Mouse (Mus musculus) ES-E14 (cell line): ENCODE measurements around the gene Iffo2. TPM values are rescaled to one million over a fixed set of nuclear protein-coding genes. Genes with fewer than 3 reads are reported as not detected.

ENCODE experiments used
- DNase-seq: peaks from one replicate; pipeline ENCODE4 v3.0.0-alpha.2; 2013; ENCODE audit warnings: low read depth, low spot score
- H3K27ac ChIP-seq: 2 replicates; pipeline ENCODE4 v1.5.1; 2012; ENCODE audit warnings: low read depth, mild to moderate bottlenecking, low read length, moderate library complexity, mixed read lengths; ENCODE audit not compliant: poor library complexity, insufficient read depth, severe bottlenecking
- H3K36me3 ChIP-seq: 2 replicates; pipeline ENCODE4 v1.6.1; 2012; ENCODE audit warnings: mild to moderate bottlenecking, low read length, moderate library complexity, mixed read lengths; ENCODE audit not compliant: control insufficient read depth, poor library complexity, insufficient read depth, severe bottlenecking
- H3K4me1 ChIP-seq, 2 experiments: fragments of 150-350 bp in 1 of 2; sonication (generic) in 1 of 2; 2 replicates each; pipeline ENCODE4 v1.6.1; 2012; ENCODE audit warnings: low read length in 2 of 2, mild to moderate bottlenecking in 1 of 2, mixed read lengths in 1 of 2; ENCODE audit not compliant: control insufficient read depth in 2 of 2, insufficient read depth in 2 of 2, poor library complexity in 1 of 2
- H3K4me3 ChIP-seq, 2 experiments: fragments of 150-350 bp in 1 of 2; sonication (generic) in 1 of 2; 2 replicates each; pipeline ENCODE4 v1.5.1; 2012; ENCODE audit warnings: low read length in 2 of 2, low read depth in 1 of 2, mild to moderate bottlenecking in 1 of 2, mixed read lengths in 1 of 2; ENCODE audit not compliant: insufficient read depth in 1 of 2, poor library complexity in 1 of 2, severe bottlenecking in 1 of 2
- H3K9ac ChIP-seq: 2 replicates; pipeline ENCODE4 v1.6.1; 2012; ENCODE audit warnings: low read depth, mild to moderate bottlenecking, low read length, mixed read lengths; ENCODE audit not compliant: poor library complexity, insufficient read depth, severe bottlenecking
- H3K9me3 ChIP-seq: fragments of 150-350 bp; sonication (generic); 2 replicates; pipeline ENCODE4 v1.6.1; 2012; ENCODE audit warnings: low read depth, mild to moderate bottlenecking, low read length; ENCODE audit not compliant: control insufficient read depth, insufficient read depth
- CHD2 ChIP-seq: IDR thresholded peaks from 2 replicates; pipeline ENCODE4 v1.6.1; 2014; ENCODE audit warnings: mild to moderate bottlenecking, low read depth, low read length, inconsistent platforms
- HCFC1 ChIP-seq: IDR thresholded peaks from 2 replicates; pipeline ENCODE4 v1.6.1; 2012; ENCODE audit warnings: low read length, inconsistent platforms, borderline replicate concordance; ENCODE audit not compliant: insufficient read depth
- MAFK ChIP-seq: IDR thresholded peaks from 2 replicates; pipeline ENCODE4 v1.6.1; 2014; ENCODE audit warnings: mild to moderate bottlenecking, low read depth, low read length, inconsistent platforms; ENCODE audit not compliant: insufficient read depth
- ZC3H11A ChIP-seq: IDR thresholded peaks from 2 replicates; pipeline ENCODE4 v1.6.1; 2012; ENCODE audit warnings: low read depth, mild to moderate bottlenecking, inconsistent platforms, low read length, borderline replicate concordance
- ZNF384 ChIP-seq: IDR thresholded peaks from 2 replicates; pipeline ENCODE4 v1.6.1; 2012; ENCODE audit warnings: low read depth, low read length, inconsistent platforms
- in situ Hi-C, 2 experiments: fragments of 600-800 bp; cut with MboI; formaldehyde crosslinking; loops; one replicate each; pipeline ENCODE4 v1.15.1; 2025; ENCODE audit warnings: low sequenced_read_pairs in 2 of 2, inconsistent platforms in 1 of 2; ENCODE audit not compliant: unreplicated experiment in 2 of 2
- total RNA-seq: library from RNA; depleted of rRNA; stranded (reverse); fragments of 300-350 nt; gene quantifications from 2 replicates; pipeline ENCODE4 v1.2.3, GENCODE M21; 2012

The Iffo2 gene
- total RNA-seq, 1 experiment, result 19.3 TPM

DNA sequence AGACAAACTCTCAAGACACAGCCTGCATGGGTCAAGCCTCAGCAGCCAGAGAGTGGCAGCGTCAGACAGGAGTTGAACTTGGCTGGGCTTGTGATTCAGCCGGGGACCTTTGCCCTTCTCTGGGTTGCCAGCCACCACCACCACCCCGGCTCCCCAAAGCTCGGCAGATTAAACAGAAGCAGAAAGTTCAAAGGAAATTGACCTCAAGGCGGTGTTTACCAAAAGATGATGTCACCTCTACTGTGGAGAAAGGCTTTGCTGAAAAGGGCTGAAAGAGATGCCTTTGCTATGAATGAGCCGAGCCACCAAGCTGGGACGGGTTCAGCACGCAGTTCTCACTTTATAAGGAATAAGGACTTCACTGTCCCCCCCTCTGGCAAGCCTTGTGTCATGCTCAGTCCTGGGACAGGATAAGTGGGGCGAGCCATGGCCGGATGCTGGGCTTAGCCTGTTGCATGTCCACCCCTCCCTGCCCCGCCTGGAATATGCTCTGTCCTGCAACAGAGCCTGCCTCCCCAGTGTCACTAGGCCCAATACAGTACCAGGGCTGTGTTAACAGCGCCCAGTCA is 4.9 kb downstream of the Iffo2 start:
- no peaks in the 10 kb centered on the region for H3K36me3 ChIP-seq
- no peak for DNase-seq
- TF ChIP-seq MAFK (no peak), ZNF384 (no peak), CHD2 (no peak), HCFC1 (no peak), ZC3H11A (no peak)
- H3K9me3 ChIP-seq, result no peaks in the 10 kb centered on the region
- no peak overlapping the region for H3K4me3 ChIP-seq
- H3K9ac ChIP-seq, result no peak overlapping the region
- H3K27ac ChIP-seq, result no peak overlapping the region
- H3K4me1 ChIP-seq, result no peaks in the 10 kb centered on the region; a peak in 1 of 4 replicates
- in situ Hi-C loops, result no loop called here

DNA sequence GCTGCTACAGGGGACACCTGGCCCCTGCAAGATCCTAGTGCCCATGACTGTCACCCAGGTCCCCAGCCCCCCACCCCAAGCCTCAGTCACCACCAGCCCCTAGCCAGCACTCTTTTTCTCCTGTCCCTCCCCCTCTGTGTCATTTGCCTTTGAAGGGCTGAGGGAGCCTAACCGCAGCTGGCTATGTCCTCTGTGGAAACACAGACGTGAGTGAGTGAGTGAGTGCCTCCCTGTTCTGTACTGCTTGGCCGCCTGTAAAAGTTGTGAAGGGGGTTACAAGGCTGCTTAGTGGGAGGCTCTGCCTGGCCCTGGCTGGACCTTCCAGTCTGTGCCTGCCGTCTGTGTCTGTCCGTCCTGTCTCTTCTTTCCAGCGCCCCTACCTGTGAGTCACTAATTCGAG is 5.4 kb downstream of the Iffo2 start:
- no peak for DNase-seq
- TF ChIP-seq MAFK (no peak), HCFC1 (no peak), ZNF384 (no peak), ZC3H11A (no peak), CHD2 (no peak)
- Histone ChIP-seq H3K4me1 (no peaks in the 10 kb centered on the region; a peak in 1 of 4 replicates), H3K9ac (no peak overlapping the region), H3K27ac (no peak overlapping the region), H3K4me3 (no peak overlapping the region), H3K36me3 (no peaks in the 10 kb centered on the region), H3K9me3 (no peaks in the 10 kb centered on the region)
- in situ Hi-C loops, result no loop called here

DNA sequence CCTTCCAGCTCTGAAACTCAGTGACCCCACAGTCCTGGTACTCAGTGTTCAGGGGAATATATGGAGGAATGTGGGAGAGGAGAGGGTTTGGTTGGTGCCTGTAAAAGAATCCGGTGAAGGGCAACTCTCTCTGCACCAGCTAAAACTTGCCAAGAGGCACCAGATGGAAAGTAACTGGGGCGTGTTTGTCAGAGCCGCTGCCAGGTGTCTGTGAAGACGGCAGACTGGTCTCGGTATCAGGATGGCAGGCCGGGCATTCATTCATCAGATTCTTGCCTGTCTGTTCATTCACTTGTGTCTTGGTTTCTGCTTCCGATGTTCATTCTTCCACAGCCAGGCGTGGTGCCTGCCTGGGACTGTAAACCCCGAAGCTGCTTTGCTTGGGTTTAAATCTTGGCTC is 6.4 kb downstream of the Iffo2 start:
- H3K4me3 ChIP-seq, result no peak overlapping the region
- in situ Hi-C loops, result no loop called here

DNA sequence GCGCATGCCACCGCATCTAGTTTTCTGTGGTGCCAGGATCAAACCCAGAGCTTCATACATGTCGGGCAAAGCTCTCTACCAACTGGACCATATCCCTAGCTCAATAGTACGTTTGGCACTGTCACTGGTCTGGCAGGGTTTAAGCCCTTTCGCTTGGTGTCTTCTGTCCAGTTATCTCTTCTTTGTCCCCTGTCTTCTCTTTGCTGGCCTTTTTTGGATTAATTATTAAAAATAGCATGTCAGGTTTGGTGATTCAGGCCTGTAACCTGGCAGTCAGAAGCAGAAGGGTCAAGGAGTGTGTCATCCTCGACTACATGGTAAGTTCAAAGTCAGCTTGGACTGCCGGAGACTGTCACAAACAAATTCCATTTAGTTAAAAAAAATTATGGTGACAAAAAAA is 10.4 kb downstream of the Iffo2 start:
- no peak for DNase-seq
- Histone ChIP-seq H3K4me1 (peaks cover 0 to 2% of the 10 kb centered on the region in 2 experiments; a peak in 1 of 4 replicates), H3K4me3 (no peak overlapping the region), H3K36me3 (no peaks in the 10 kb centered on the region), H3K9me3 (no peaks in the 10 kb centered on the region), H3K9ac (no peak overlapping the region), H3K27ac (no peak overlapping the region)
- TF ChIP-seq CHD2 (no peak), ZNF384 (no peak), ZC3H11A (no peak), MAFK (no peak), HCFC1 (no peak)
- in situ Hi-C loops, result no loop called here

More for the DNA sequence above, 6.4 kb downstream of the Iffo2 start:
- H3K36me3 ChIP-seq, result no peaks in the 10 kb centered on the region
- no peak for DNase-seq
- H3K9ac ChIP-seq, result no peak overlapping the region
- no peaks in the 10 kb centered on the region; a peak in 1 of 4 replicates for H3K4me1 ChIP-seq
- H3K9me3 ChIP-seq, result no peaks in the 10 kb centered on the region
- no peak overlapping the region for H3K27ac ChIP-seq
- TF ChIP-seq MAFK (no peak), ZC3H11A (no peak), CHD2 (no peak), HCFC1 (no peak), ZNF384 (no peak)
